Mouse (Mus musculus): ENCODE measurements around the gene Commd1. TPM values are rescaled to one million over a fixed set of nuclear protein-coding genes. Genes with fewer than 3 reads are reported as not detected.

Commd1 gene
- total RNA-seq, 2 experiments from 2014 or later: 179 to 180 TPM

DNA sequence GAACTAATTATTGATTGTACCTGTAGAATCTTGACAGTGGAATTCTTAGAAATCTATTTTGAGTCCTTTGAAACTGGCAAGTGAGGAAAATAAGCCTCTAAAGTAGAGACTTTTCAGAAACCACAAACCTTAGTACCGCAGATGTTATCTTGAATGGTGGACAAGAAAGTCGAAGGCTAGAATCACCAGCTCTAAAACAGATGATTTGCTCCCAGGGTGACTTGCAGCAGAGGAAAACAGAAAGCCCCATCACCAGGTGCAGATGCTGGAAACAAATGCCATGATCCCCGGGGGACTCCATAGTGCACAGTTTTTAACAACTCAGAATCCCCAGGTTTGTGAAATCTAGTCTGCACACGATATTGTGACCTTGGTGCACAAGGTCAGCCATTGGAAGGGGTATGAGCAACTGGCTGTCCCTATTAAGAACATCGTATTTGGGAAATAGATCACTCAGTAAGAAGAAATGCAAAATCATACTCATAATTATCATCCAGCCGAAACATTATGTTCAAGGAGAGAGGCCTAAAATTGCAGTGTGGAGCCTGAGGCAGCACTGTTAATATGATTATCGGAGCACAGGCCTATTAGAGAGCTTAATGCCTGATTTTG is 116.4 kb downstream of the Commd1 start:
- intact Hi-C loops (cut with DNase I): no loop called here
- DNase-seq: no peak

DNA sequence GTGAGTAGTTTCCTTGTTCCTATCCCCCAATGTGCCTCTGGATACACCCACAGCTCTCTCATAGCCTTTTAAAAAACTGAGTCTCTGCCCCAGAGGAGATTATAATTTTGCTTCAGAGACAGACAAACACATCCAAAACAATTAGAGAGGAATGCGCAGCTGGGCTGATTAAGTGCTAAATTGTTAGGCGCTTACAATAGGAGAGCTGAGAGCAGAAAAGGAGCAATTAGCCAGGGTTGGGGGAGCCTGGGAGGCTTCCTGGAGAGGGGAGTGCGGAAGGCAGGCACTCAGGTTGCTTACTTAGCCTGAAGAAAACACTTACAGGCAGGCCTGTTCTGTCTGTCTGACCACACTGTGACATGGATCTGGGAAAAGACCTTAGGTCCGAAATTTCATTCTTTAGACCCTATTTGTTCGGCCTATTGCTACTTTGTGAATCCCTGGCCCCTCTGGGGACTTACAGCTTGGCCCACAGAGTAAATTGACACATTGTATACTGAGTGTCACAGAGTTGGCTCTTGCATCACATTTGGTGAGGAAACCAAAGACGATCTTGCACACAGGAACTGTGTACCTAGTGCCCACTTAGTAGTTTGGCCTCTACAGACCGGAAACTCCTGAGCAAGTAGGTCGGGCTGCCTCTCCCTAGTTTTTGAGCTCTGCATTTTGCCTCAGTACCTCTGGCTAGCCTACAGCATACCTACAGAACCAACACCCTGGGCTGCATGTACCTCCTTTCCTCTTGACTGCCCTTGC is 117.7 kb downstream of the Commd1 start:
- intact Hi-C loops (cut with DNase I): loop anchor here (5.0 kb wide), 1 partner anchor 93 kb away; no protein-coding TSS in a partner anchor
- no peak for DNase-seq

DNA sequence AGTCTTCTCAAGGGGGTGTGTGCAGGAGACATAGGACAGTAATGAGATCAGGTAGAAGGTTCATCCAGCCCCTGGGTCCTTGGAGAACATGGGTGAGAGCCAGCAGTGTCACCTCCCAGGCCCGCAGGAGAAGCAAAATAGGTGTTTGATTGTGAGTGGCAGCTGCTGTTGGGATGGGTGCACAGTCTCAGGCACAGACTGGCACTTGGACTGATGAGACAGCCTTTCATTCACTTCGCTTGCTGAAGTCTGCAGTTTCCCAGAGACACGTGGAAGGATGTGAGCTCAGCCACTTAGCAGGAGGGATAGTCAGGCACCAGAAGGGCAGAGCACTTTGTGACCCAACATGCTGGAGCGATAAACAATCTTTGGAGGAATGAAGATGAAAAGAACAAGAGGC is 118.6 kb downstream of the Commd1 start:
- no peak for DNase-seq
- intact Hi-C loops (cut with DNase I): loop anchor here (5.0 kb wide), 1 partner anchor 94 kb away; no protein-coding TSS in a partner anchor

DNA sequence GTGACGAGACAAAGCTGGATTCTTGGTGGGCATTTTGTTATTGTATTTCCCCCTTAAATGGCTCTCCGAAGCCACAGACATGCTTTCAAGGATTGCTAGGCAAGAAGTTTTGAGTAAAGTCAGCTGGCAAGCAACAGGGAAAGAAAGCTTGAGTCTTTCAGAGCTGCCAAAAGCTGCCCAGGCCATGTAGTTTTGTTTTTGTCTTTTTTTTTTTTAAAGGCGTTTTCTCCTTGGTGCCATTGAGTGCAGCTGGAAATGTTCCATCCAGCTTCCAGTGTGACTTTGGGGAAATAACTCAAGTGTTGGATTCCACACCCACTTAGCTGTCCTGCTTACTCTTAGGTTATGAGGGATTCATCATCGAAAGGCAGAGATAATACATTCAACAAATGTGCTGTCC is 120.9 kb downstream of the Commd1 start:
- intact Hi-C loops (cut with DNase I): loop anchor here (2.0 to 5.0 kb wide), 2 partner anchors 96 to 229 kb away; no protein-coding TSS in a partner anchor
- no peak for DNase-seq

DNA sequence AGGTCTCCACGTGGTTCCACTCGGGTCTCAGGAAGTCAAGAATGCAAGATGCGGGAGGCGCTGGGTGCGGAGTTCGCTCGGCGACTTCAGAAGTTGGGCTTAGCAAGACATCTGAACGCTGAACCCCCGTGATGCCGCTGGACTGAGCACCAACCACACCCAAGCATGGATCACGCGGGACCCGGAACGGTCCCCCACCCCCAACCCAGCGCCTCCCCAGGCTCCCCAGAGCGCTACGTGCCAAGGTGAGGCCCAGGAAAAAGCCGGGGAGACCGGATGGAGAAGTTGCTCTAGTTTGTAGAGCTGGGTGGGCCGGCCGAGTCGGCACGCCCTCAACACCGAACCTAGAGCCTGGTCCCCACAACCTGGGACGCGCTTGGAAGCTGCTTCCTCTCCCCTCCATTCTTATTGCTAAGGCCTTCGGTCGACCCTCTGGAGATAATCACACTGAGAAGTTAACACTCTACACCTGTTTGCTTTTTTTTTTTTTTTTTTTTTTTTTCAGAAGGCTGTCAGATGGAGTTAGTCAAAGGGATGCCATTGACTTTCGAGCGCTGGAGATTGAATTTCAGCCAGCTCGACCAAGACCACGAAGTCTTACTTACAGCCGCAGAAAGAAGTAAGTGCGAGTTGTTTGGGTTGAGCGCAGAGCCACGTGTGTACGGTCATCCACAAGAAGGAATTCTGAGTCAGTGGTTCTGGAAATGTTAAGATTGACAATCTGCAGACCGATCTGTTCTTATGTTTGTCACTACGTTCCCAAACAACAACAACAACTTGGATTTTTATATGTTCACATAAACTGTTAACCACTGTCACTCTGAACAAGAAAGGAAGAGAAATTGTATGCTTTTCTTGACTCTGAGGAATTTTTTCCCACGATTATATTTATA is 121.6 kb downstream of the Commd1 start, which contains the start of gene B3gnt2:
B3gnt2 (minus strand) TSS at position 627 of the 893 bp plus-strand sequence.
- intact Hi-C loops (cut with DNase I): loop anchor here (2.0 to 5.0 kb wide), 2 partner anchors 97 to 228 kb away; no protein-coding TSS in a partner anchor
- peak; percentile 51 to 58 for DNase-seq

DNA sequence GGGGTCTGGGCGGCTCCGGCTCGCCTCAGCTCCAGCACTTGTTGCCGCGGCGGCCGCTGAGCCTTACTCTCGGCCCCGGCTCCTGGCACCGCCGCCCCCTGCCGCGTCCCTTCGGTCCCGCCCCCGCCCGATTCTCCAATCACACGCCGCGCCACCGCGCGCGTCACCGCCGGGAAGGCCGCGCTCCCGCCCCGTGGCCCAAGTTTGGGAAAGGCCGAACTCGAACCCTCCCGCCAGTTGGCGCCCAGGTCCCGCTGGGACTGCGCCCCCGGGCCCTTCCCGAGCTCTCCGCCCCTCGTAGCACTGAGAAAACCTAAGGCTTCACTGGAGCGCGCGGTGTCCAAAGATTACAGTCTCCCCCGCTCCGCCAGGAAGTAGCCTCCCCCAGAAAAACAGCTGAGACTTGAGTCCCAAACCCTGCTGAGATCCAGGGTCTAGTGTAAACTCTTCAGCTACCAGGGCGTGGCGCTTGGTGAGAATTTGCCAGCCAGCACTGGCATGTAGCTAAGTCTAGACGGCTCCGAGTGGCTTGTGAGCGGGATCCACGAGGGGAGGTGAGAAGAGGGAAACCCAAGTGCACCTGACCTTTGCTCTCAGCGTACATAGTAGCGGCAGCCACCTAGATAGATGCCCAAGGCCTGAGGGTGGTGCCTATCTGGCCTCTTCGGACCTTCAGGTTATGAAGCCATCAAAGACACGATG is 122.4 kb downstream of the Commd1 start:
- DNase-seq: peak; percentile 91 to 93
- intact Hi-C loops (cut with DNase I): loop anchor here (2.0 to 5.0 kb wide), 3 partner anchors 97 to 227 kb away; no protein-coding TSS in a partner anchor

DNA sequence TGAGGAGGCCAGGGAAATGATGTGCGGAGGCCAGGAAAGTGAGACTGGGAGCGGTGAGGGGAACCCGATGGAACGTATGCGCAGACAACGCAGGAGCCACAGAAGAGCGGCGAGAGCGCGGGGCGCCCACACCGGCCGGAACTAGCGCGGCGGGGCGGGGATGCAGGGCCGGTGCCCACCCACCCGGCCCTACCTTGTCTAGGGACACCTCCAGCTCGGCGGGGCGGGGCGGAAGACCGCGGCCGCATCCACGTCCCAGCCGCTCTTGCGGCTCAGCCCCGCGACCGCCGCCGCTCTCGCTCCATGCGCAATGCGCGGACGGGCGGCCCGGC is 122.9 kb downstream of the Commd1 start:
- intact Hi-C loops (cut with DNase I): loop anchor here (5.0 kb wide), 1 partner anchor 97 kb away; no protein-coding TSS in a partner anchor
- DNase-seq: no peak

DNA sequence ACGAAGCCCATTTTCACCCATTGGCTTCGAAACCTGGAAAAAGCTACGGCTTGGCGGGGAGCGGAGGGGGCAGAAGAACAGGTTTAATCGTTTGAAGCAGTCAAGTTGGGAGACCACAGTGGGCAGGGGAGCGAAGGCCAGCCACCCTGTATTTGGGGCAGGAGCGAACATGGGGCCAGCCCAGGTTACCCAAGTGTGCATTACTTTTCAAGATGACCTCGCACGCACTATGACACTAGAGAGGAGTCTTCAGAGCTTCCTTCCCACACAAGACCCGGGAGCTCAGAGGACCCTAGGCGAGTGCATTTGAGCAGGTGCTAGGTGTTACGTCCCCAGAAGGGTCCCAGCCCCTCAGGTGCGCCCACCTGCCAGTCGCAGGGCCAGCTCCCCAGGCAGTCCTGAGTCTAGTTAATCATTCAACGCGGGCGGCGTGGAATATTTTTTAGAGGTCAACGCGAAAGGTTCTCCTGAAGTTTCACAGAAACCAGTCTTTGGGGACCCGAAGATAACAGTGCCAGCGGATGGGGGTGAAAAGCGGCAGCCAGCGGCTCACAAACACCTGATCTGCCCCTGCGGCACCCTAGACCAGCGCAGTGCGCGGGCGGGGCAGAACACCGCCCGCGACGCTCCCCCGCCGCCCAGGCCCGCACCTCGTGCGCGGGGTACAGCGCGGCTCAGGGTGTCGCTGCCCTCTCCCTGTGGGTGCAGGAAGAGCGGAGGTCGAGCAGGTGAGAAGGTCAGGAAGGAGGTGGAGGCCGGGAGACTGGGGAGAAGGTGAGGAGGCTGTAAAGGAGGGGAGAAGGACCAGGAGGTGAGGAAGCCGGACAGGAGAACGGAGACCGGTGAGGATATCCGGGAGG is 123.5 kb downstream of the Commd1 start:
- intact Hi-C loops (cut with DNase I): loop anchor here (5.0 kb wide), 1 partner anchor 96 kb away; no protein-coding TSS in a partner anchor
- peak; percentile 35 to 50 for DNase-seq

DNA sequence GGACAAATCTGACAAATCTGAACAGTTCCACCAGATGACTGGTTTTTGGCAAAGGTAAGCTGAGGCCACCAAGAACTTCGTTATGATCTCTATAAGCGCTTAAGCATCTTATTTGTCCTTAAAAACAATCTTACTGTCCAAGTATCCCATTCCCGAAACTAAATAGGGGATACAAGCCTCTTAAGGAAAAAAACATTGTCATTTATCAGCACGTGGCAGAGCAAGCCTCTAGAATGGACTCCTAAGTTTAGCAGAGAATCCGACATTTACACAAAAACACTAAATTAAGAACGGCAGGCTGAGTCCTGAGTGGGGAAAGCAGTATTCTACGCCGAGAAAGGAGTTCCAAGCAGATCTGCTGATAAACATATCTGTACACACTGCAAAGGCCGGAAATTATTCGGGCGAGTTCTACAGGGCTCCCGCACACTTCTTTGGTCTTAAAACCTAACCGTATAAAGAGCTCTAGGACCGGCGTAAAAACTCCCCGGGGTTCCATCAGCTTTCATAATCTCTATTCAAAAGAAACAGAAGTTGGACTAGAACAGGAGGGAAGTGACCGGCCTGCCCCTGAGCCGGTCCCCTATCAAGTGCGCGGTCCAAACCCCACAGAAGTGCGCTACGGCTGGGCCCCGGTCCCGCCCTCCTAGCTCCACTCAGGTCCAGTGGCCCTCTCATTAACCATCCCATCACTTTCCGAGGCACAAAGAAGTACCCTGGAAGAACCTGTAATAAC is 124.3 kb downstream of the Commd1 start:
- intact Hi-C loops (cut with DNase I): loop anchor here (5.0 kb wide), 1 partner anchor 96 kb away; no protein-coding TSS in a partner anchor
- DNase-seq: no peak

DNA sequence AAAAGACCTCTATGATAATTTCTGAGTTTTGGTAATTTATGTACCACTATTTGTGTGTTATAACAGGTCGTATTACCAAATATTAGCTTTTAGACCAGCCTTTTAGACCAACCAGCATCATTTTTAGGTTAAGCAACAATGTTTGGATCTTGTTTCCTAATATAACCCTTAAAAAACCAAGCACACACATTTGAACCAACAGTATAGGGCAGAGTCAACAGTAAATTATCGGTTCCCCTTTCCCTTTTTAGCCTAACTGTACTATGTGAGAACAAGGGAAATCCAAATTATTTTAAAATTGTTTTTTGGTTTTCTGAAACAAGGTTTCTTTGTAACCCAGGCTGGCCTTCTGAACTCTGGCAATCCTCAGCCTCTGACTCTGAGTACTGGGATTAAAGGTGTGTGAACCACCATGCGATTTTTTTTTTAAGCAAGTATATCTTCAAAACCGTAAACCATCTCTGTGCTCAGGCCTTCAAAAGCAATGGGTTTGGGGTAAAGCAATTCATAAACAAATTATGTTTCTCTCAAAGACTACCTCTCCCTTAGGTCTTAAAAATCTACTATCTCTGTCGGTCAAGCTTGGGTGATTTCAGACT is 125.0 kb downstream of the Commd1 start:
- intact Hi-C loops (cut with DNase I): loop anchor here (5.0 kb wide), 1 partner anchor 95 kb away; no protein-coding TSS in a partner anchor

DNA sequence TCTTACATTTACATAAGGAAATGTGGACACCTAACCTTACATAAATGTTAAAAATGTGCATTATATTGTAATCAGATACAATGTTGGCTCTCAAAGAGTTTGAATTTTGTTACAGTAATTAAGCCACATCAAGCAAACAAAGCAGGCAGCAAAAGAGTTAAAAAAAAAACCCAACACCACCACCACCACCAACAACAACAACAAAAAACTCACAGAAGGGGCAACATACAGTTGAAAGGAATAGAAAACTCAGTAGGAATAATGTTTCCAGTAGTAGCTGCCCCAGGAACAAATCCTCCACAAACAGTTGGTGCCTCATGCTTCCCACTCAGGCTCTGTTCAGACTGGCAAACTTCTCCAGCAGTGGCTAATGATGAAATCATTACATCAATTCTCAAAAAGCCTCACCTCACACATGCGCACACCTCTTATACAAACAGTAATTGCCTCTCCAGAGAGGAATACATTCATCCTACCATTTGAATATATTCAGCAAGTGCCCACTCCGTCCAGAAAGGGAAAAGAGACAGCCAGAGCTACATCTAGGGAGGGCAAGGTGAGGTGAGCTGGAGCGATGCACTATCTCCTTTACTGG is 125.7 kb downstream of the Commd1 start:
- intact Hi-C loops (cut with DNase I): loop anchor here (5.0 kb wide), 1 partner anchor 94 kb away; no protein-coding TSS in a partner anchor
- no peak for DNase-seq

More for the DNA sequence above, 125.0 kb downstream of the Commd1 start:
- no peak for DNase-seq

DNA sequence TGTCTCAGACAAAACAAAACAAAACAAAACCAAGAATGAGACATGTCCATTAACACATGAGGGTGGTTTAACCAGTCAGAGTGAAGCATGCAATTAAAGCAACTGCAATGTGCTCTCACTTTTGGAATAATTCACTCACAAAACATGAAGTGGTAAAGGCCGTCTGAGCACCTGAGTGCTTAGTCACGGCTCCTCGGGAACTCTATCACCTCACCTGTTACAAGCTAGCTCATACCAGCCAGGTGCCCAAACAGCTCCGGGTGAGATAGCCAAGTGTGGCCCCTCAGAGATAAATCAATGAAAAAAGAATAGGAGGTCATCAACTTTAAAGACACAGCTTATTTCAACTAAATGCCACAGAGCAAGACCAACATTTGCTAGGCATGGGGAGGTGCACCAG is 127.6 kb downstream of the Commd1 start:
- intact Hi-C loops (cut with DNase I): loop anchor here (5.0 kb wide), 1 partner anchor 72 kb away; no protein-coding TSS in a partner anchor
- DNase-seq: no peak

DNA sequence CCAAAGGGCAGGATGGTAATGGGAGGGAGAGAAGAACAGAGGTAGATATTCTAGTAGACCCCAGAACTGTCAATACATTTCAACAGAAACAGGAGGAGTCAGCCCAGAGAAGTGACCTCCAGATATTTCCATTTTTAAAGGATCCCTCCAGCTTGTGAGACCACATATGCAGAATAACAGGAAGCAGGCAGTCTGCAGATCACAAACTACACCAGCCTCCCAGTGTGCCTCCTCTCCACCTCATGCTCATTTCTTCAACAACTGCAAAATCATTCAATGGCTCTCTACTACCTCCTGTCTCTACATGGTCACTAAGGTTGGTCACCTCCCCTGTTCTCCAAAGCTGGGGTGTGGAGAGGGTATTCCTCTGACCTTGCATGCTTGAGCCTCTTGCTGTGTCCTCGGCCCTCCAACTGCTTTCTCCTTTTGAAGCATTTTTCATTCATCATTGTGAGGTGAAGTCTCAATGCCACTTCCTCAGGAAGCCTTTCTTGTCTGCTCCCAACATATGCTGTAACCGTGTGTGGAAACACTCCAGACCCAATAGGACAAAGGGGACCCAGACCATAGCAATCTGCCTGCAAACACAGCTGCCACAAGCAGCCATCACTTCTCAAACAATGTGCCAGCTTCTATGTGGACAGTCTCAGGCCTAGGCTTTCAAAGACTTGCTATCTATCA is 128.6 kb downstream of the Commd1 start:
- intact Hi-C loops (cut with DNase I): loop anchor here (5.0 kb wide), 1 partner anchor 71 kb away; no protein-coding TSS in a partner anchor
- no peak for DNase-seq

DNA sequence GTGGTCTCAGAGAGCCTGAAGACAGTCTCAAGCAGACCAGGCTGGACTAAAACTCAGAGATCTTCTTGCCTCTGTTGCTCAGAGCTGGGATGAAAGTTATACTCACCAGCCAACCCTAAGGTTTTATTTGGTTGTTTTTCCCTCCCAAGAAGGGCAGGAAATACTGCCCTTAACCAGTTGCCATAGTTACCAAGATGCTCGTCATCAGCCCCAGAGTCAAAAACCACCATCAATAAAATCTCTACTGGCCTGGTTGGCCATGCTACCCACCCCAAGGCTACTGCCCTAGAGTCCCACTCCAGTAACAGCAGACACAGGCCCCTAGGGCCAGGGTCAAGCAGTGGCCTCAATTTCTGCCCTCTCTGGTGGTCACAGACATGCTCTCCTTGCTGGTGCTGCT is 129.7 kb downstream of the Commd1 start:
- intact Hi-C loops (cut with DNase I): loop anchor here (5.0 kb wide), 1 partner anchor 70 kb away; no protein-coding TSS in a partner anchor
- no peak for DNase-seq

DNA sequence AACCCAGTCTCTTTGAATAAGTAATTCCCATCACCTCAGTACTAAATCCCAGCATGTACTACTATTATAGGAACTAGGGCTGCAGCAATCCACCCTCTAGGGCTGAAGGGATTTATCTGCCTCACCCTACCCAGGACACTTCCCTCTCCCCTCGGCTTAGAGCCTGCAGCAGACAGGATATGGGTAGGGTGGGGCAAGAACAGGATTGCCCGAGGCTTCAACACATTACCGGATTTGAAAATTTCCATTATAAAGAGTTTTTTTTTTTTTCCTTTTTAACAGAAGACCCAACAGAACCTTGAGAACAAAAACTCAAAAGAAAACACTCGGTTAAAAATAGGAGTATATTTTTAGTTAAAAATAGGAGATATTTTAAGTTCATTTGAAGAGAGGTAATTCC is 130.8 kb downstream of the Commd1 start:
- intact Hi-C loops (cut with DNase I): loop anchor here (5.0 kb wide), 1 partner anchor 69 kb away; no protein-coding TSS in a partner anchor

DNA sequence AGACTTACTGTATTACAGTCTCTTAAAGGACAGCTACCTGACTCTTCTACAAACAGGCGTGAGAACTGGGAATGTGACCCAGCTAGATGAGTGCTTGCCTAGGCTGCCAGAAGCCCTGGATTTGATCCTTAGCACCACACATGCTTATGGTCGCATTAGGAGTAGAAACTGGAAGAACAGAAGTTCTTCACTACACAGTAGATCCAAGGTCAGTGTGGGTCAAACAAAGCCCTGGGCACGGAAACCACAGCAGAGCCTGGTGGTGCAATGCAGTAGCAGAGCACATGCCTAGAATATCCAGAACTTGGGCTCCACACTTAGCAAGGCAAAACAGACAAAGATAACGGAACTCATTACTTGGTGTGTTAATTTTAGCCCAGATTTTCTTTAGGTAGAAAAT is 132.1 kb downstream of the Commd1 start:
- DNase-seq: no peak
- intact Hi-C loops (cut with DNase I): loop anchor here (5.0 kb wide), 1 partner anchor 68 kb away; no protein-coding TSS in a partner anchor

More for the DNA sequence above, 130.8 kb downstream of the Commd1 start:
- DNase-seq: no peak

All from heart, postnatal 10 days (tissue).